Mouse (Mus musculus): ENCODE measurements around the gene Clp1. TPM values are rescaled to one million over a fixed set of nuclear protein-coding genes. Genes with fewer than 3 reads are reported as not detected.

Gene Clp1
- polyA plus RNA-seq, 1 experiment from 2014 or later, result 28.4 TPM

GRCm38 (mm10) chr2:84761840-84762239, 34.7 kb upstream of the Clp1 start:
- 92% methylated on average over 1 of the region's 1 CpGs for WGBS
- Histone ChIP-seq H3K4me2 (ENCODE audit: low read depth, low read length) (no peak overlapping the region), H3K36me3 (ENCODE audit: control insufficient read depth, insufficient read depth, low read length) (no peaks in the 10 kb centered on the region), H3K4me1 (ENCODE audit: control insufficient read depth, insufficient read depth, low read length) (no peaks in the 10 kb centered on the region), H3K27me3 (replicated peaks; ENCODE audit: control insufficient read depth, insufficient read depth, low read length) (no peaks in the 10 kb centered on the region), H3K27ac (ENCODE audit: low read length) (no peak overlapping the region), H3K9me3 (ENCODE audit: control insufficient read depth, low read length) (no peaks in the 10 kb centered on the region), H3K9ac (ENCODE audit: low read depth, low read length) (no peak overlapping the region), H3K4me3 (ENCODE audit: low read length) (no peak overlapping the region)
- no peak for ATAC-seq

DNA sequence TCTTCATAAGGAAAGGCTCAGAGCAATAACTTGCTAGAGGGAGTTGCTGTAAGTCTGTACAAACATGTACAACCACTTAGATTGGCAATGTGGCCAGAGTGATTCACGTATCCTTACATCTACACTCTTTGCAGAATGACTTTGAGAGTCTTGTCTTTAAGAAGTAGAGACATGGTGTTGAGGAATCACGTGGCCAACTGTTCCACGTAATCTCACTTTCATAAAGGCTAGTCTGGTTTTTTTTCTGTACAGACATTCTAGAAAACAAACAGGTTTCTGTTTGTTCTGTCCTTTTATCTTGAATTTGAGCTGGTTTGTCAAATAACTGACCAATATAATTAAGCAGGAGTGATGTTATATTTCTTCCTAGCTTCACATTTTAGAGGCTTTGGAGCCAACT, 34.2 kb upstream of the Clp1 start:
- H3K4me2 ChIP-seq (ENCODE audit: low read depth, low read length), result no peak overlapping the region
- no peak overlapping the region for H3K9ac ChIP-seq (ENCODE audit: low read depth, low read length)
- H3K4me3 ChIP-seq (ENCODE audit: low read length), result no peak overlapping the region
- H3K9me3 ChIP-seq (ENCODE audit: control insufficient read depth, low read length), result no peaks in the 10 kb centered on the region
- H3K27ac ChIP-seq (ENCODE audit: low read length), result no peak overlapping the region
- no peaks in the 10 kb centered on the region for H3K27me3 ChIP-seq (replicated peaks; ENCODE audit: control insufficient read depth, insufficient read depth, low read length)
- 79% methylated on average over 3 of the region's 3 CpGs for WGBS
- H3K4me1 ChIP-seq (ENCODE audit: control insufficient read depth, insufficient read depth, low read length), result 0 out of 2 replicates have a peak, but pooled peaks cover 3% of the 10 kb centered on the region
- H3K36me3 ChIP-seq (ENCODE audit: control insufficient read depth, insufficient read depth, low read length), result no peaks in the 10 kb centered on the region
- no peak for ATAC-seq

DNA sequence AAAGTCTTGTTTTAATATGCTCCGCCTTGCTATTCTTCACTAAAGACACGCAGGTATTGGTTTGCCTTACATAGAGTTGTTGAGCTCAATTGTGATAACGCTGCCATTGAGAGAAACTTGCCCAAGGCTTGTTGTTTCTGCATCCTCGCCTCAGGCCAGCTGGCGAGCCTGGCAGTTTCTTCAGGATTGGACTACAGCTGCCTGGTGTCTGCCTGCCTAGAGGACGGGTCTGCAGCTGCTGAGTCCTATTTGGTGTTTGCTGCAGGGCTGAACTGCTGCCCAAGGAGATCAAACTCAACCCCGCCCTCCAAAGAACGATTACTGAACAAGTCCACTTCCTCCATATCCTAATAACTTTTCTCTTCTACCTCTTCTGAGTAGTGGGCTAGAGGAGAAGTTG, 33.6 kb upstream of the Clp1 start:
- Histone ChIP-seq H3K36me3 (ENCODE audit: control insufficient read depth, insufficient read depth, low read length) (no peaks in the 10 kb centered on the region), H3K4me3 (ENCODE audit: low read length) (no peak overlapping the region), H3K4me1 (ENCODE audit: control insufficient read depth, insufficient read depth, low read length) (0 out of 2 replicates have a peak, but pooled peaks cover 3% of the 10 kb centered on the region), H3K27me3 (replicated peaks; ENCODE audit: control insufficient read depth, insufficient read depth, low read length) (no peaks in the 10 kb centered on the region), H3K9ac (ENCODE audit: low read depth, low read length) (no peak overlapping the region), H3K27ac (ENCODE audit: low read length) (no peak overlapping the region), H3K4me2 (ENCODE audit: low read depth, low read length) (no peak overlapping the region), H3K9me3 (ENCODE audit: control insufficient read depth, low read length) (no peaks in the 10 kb centered on the region)
- no peak for ATAC-seq
- WGBS, result 67% methylated on average over 8 of the region's 8 CpGs

DNA sequence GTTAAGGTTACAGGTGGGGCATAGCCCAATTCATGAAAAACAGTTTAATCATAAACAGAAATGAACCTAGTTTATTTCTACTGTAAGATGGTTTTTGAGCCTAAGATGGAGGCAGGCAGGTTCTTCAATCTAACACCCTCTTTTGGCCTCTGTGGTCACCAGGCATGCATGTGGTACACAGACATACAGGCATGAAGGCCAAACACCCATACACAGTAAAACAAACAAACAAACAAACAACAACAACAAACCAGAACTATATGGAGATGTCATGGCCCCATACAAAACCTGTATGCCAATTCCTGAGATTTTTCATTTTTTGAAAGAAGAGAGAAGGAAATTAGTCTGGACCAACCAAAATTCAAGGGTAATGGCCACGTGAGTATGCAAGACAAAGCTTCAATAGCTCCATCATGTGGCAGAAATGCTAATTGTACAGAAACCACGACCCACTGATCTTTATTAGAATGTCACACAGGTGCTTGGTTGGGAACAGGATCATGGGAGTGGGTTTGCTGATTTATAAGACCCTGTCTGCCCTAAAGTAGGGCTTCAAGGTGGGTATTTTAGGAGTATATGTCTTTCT, 31.5 kb upstream of the Clp1 start:
- Histone ChIP-seq H3K4me1 (ENCODE audit: control insufficient read depth, insufficient read depth, low read length) (0 out of 2 replicates have a peak, but pooled peaks cover 3% of the 10 kb centered on the region), H3K27me3 (replicated peaks; ENCODE audit: control insufficient read depth, insufficient read depth, low read length) (no peaks in the 10 kb centered on the region), H3K9me3 (ENCODE audit: control insufficient read depth, low read length) (no peaks in the 10 kb centered on the region), H3K36me3 (ENCODE audit: control insufficient read depth, insufficient read depth, low read length) (no peaks in the 10 kb centered on the region), H3K27ac (ENCODE audit: low read length) (no peak overlapping the region), H3K4me2 (ENCODE audit: low read depth, low read length) (no peak overlapping the region), H3K4me3 (ENCODE audit: low read length) (no peak overlapping the region), H3K9ac (ENCODE audit: low read depth, low read length) (no peak overlapping the region)
- whole genome bisulfite sequencing, result 5% methylated on average over 2 of the region's 2 CpGs
- 0 out of 2 replicates have a peak, but pooled peaks have one; percentile 29 for ATAC-seq

DNA sequence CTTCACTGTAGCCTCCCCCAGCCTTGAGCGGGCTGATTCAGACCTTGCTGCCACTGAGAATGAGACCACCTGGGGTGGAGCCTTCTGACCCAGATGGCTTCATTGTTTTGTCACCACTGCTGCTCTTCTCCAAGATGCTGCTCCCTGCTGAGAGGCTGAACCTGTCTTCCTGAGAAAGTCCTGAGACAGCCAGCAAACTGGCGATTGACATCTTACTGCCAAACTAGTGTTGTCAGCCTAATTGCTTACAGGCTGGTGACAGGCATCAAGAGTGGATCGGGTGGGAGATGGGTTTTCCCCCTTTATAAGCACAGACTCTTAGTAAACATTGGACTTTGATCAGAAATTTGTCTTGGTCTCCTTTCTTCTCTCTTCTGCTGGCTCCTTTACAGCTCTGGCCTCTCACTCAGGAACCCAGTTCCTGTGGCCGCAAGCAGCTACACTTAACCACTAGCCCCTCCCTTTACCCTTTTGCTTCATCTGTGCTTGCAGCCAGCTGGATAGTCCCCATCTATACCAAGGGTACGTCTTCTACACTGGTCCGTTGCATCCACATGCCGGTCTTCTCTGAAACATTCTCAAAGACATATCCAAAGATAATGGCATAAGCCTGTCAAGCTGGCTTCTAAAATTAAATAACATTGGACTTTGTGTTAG, 30.0 kb upstream of the Clp1 start:
- Histone ChIP-seq H3K36me3 (ENCODE audit: control insufficient read depth, insufficient read depth, low read length) (no peaks in the 10 kb centered on the region), H3K9me3 (ENCODE audit: control insufficient read depth, low read length) (no peaks in the 10 kb centered on the region), H3K4me2 (ENCODE audit: low read depth, low read length) (no peak overlapping the region), H3K27me3 (replicated peaks; ENCODE audit: control insufficient read depth, insufficient read depth, low read length) (no peaks in the 10 kb centered on the region), H3K4me3 (ENCODE audit: low read length) (no peak overlapping the region), H3K9ac (ENCODE audit: low read depth, low read length) (no peak overlapping the region), H3K27ac (ENCODE audit: low read length) (no peak overlapping the region), H3K4me1 (ENCODE audit: control insufficient read depth, insufficient read depth, low read length) (0 out of 2 replicates have a peak, but pooled peaks cover 3% of the 10 kb centered on the region)
- no peak; the same call in 1 of the 2 replicates for ATAC-seq
- WGBS, result 60% methylated on average over 7 of the region's 7 CpGs

- Histone ChIP-seq H3K27me3 (replicated peaks; ENCODE audit: control insufficient read depth, insufficient read depth, low read length) (no peaks in the 10 kb centered on the region), H3K4me2 (ENCODE audit: low read depth, low read length) (no peak overlapping the region), H3K9ac (ENCODE audit: low read depth, low read length) (no peak overlapping the region), H3K9me3 (ENCODE audit: control insufficient read depth, low read length) (no peaks in the 10 kb centered on the region), H3K4me1 (ENCODE audit: control insufficient read depth, insufficient read depth, low read length) (0 out of 2 replicates have a peak, but pooled peaks cover 3% of the 10 kb centered on the region), H3K36me3 (ENCODE audit: control insufficient read depth, insufficient read depth, low read length) (no peaks in the 10 kb centered on the region), H3K4me3 (ENCODE audit: low read length) (no peak overlapping the region), H3K27ac (ENCODE audit: low read length) (no peak overlapping the region)
- WGBS, result 62% methylated on average over 5 of the region's 5 CpGs
- peak; percentile 87 for ATAC-seq
These were observed 29.1 kb upstream of the Clp1 start for GRCm38 (mm10) chr2:84756245-84756644.

GRCm38 (mm10) chr2:84750115-84750514, 23.0 kb upstream of the Clp1 start:
- Histone ChIP-seq H3K4me3 (ENCODE audit: low read length) (no peak overlapping the region), H3K36me3 (ENCODE audit: control insufficient read depth, insufficient read depth, low read length) (no peaks in the 10 kb centered on the region), H3K27ac (ENCODE audit: low read length) (no peak overlapping the region), H3K9ac (ENCODE audit: low read depth, low read length) (no peak overlapping the region), H3K4me1 (ENCODE audit: control insufficient read depth, insufficient read depth, low read length) (no peaks in the 10 kb centered on the region), H3K27me3 (replicated peaks; ENCODE audit: control insufficient read depth, insufficient read depth, low read length) (no peaks in the 10 kb centered on the region), H3K4me2 (ENCODE audit: low read depth, low read length) (no peak overlapping the region), H3K9me3 (ENCODE audit: control insufficient read depth, low read length) (no peaks in the 10 kb centered on the region)
- 56% methylated on average over 6 of the region's 6 CpGs for WGBS
- ATAC-seq, result peak; percentile 42; the same call in 1 of the 2 replicates

GRCm38 (mm10) chr2:84744126-84744525, 17.0 kb upstream of the Clp1 start:
- H3K4me2 ChIP-seq (ENCODE audit: low read depth, low read length), result peak overlapping the region; percentile 83
- 4% methylated on average over 10 of the region's 10 CpGs for WGBS
- peak overlapping the region; percentile 97 for H3K9ac ChIP-seq (ENCODE audit: low read depth, low read length)
- H3K27ac ChIP-seq (ENCODE audit: low read length), result peak overlapping the region; percentile 85
- H3K36me3 ChIP-seq (ENCODE audit: control insufficient read depth, insufficient read depth, low read length), result no peaks in the 10 kb centered on the region
- ATAC-seq, result peak; percentile 66
- H3K4me1 ChIP-seq (ENCODE audit: control insufficient read depth, insufficient read depth, low read length), result peaks cover 22% of the 10 kb centered on the region
- peak overlapping the region; percentile 81 for H3K4me3 ChIP-seq (ENCODE audit: low read length)
- no peaks in the 10 kb centered on the region for H3K27me3 ChIP-seq (replicated peaks; ENCODE audit: control insufficient read depth, insufficient read depth, low read length)
- no peaks in the 10 kb centered on the region for H3K9me3 ChIP-seq (ENCODE audit: control insufficient read depth, low read length)

GRCm38 (mm10) chr2:84743561-84743960, 16.4 kb upstream of the Clp1 start, which contains the start of gene Gm19426:
Gene Gm19426 (minus strand): TSS chr2:84743655.
- peak within 1 kb of the TSS; percentile 97 for H3K9ac ChIP-seq (ENCODE audit: low read depth, low read length)
- no peaks in the 10 kb centered on the region for H3K9me3 ChIP-seq (ENCODE audit: control insufficient read depth, low read length)
- H3K36me3 ChIP-seq (ENCODE audit: control insufficient read depth, insufficient read depth, low read length), result no peaks in the 10 kb centered on the region
- peak within 1 kb of the TSS; percentile 97 for H3K27ac ChIP-seq (ENCODE audit: low read length)
- H3K4me3 ChIP-seq (ENCODE audit: low read length), result peak within 1 kb of the TSS; percentile 81
- H3K4me2 ChIP-seq (ENCODE audit: low read depth, low read length), result peak within 1 kb of the TSS; percentile 83
- peak; percentile 92 for ATAC-seq
- H3K27me3 ChIP-seq (replicated peaks; ENCODE audit: control insufficient read depth, insufficient read depth, low read length), result no peaks in the 10 kb centered on the region
- H3K4me1 ChIP-seq (ENCODE audit: control insufficient read depth, insufficient read depth, low read length), result peaks cover 27% of the 10 kb centered on the region
- WGBS, result 0% methylated on average over 25 of the region's 25 CpGs

Measured in intestine, embryonic 16.5 days (tissue).